Mouse (Mus musculus) brain, embryonic 18.5 days (tissue): ENCODE data around the gene Tnk2.
A peak's percentile ranks its signal among the peaks of the same experiment; 100 is the strongest.

Source experiments
- DNase-seq: peaks from one replicate; pipeline ENCODE4 v3.0.0-alpha.2; 2012; ENCODE audit warnings: low read depth, low spot score

Tnk2 gene

DNA sequence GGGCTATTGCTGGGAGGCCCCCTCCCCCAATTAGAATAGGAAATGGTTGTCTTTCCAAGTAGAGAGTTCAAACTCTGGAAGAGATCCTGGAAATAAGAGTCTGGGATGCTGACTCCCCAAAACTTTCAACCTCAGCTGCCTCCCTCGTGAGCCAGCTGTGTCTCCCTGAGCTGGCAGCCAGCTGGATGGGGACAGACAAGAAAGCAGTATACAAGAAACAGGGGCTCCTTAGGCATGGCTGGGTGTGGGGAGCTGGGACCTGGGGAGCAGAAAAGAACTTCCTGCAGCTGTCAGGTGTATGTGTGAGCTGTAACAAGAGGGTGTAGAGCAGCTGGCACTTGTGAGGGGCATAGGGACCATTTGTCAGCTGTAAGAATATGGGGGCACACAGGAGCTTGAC is 16.4 kb downstream of the Tnk2 start:
- no peak for DNase-seq

- DNase-seq = peak; percentile 56
Observed at GRCm38 (mm10) chr16:32660557-32661321, 17.1 kb downstream of the Tnk2 start.

GRCm38 (mm10) chr16:32661493-32661921 is 17.8 kb downstream of the Tnk2 start:
- DNase-seq = no peak

GRCm38 (mm10) chr16:32662372-32662771 is 18.7 kb downstream of the Tnk2 start:
- no peak for DNase-seq

- no peak for DNase-seq
Observed at GRCm38 (mm10) chr16:32663231-32663858, 19.7 kb downstream of the Tnk2 start.

GRCm38 (mm10) chr16:32664211-32664610 is 20.5 kb downstream of the Tnk2 start:
- no peak for DNase-seq

DNA sequence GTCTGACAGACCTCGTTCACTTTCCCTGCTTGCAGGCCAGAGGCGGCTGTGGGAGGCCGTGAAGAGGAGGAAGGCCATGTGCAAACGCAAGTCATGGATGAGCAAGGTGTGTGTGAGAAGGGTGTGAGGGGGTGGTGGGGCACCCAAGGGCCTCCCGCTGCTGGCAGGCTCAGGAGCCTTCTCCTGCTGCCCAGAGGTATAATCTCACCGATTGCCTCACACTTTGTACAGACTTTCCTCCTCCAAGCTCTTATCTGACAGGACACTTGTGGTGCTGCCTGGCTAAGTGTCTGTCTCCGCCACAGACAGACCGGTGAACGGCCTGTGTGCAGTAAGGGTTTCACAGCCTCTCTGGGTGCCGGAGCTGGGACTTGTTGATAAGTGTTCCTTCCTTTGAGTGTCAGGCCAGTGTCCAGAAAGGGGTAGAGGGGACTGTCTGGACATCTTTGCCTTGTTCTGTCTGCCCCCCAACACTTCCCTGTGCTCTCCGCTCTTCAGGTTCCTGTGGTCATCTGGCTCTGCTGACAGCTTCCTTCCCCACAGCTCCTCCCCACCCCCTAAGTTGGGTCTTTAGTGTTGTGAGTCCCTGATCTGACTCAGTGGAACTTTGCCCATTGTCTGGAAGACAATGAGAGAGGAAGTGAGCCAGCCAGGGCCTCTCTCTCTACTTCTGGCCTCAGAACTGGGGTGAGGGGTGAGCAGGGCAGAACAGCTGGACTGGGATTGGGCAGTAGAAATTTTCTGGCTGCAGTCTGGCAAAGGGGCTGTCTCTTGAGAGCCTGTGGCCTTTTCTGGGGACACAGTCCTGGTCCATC is 22.4 kb downstream of the Tnk2 start:
- DNase-seq = no peak

DNA sequence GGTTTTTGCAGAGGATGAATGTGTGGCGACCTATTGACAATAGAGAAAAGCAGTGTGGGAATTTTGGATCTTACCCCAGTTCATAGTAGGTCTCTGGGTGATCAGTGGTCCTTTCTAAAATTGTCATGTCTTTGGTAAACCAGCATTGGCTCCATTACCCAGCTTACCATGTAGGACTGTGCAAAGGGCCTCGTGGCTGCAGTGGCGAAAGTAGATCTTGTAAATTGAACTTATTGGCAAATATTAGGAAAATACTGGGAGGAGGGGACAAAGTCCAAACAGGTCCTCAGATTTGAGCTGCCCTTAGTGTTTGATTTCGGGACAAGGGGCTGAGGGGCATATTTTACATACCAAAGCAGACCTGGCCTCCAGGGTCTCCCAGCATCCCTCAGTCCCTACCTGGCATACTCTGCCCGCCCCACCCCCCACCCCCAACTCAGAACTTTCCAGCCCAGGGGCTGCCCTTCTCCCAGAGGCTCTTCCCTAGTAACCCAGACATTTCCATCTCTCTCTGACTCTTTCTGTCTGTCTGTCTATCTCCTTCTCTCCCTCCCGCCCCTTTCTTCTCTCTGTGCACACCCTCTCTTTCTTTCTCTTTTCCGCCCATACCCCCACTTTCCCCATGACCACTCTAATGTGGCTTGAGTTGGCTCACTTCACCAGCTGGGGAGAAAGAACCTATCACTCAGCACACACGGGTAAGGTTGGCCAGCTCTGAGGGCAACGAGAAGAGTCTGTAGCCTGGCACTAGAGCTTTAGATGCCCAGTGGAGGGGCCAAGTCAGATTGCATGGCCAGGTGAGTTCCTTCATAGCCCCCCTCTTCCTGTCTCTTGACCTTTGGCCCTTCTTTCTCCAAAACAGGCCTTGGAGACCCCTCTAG is 23.2 kb downstream of the Tnk2 start:
- no peak for DNase-seq

- DNase-seq = no peak
Observed at GRCm38 (mm10) chr16:32667552-32667872, 23.8 kb downstream of the Tnk2 start.

GRCm38 (mm10) chr16:32668030-32668429 is 24.4 kb downstream of the Tnk2 start:
- DNase-seq = no peak

DNA sequence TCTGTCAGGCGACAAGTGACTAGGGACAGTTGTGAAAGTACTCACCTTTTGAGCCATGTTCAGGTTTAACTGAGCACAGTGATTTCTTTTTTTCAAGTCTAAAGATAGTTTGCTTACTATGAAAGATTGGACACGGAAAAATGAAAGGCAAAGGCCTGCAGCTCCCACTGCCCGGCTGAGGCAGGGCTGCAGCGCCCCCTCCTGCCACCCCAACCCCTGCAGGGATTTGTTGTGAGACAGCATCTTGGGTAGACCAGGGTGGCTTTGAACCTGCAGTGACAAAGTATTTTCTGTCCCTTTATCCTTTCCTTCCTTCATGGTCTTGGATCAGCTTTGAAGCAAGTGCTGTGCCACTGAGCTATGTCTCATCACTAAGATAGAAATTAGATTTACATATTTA is 24.8 kb downstream of the Tnk2 start:
- DNase-seq = no peak

- no peak for DNase-seq
Observed at GRCm38 (mm10) chr16:32669243-32669642, 25.6 kb downstream of the Tnk2 start.

DNA sequence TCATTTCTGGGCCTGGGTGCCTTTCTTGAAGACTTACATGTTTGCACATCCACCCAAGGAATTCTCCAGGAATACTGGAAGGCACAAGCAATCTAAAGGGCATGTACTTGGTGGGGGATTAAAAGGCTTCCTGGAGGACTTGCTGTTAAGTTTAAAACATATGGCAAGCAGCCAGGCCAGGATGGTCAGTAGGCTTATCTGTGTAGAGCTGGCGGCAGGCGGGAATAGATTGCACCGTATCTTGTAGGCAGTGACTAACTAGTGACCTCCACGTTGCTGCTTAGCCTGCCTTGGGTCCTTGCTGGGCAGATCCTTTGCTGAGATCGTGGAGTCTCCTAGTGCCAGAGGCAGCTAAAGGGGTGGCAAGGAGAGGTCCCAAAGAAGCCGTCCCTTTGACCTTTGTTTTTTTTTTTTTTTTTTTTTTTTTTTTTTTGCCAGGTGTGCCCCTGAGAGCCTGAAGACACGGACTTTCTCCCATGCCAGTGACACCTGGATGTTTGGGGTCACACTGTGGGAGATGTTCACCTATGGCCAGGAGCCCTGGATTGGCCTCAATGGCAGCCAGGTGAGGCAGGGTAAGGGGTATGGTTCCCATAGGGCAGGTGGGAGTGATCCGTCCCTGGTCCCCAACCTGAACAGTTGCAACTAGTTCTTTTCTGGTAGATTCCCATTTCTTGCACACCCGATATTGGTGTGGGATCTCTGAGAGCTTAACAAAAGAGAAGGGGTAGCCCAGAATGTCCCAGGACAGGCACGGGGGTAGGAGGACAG is 26.9 kb downstream of the Tnk2 start:
- DNase-seq = no peak

- no peak for DNase-seq
Observed at GRCm38 (mm10) chr16:32671206-32671887, 27.7 kb downstream of the Tnk2 start.

GRCm38 (mm10) chr16:32672250-32672649 is 28.6 kb downstream of the Tnk2 start:
- no peak for DNase-seq

DNA sequence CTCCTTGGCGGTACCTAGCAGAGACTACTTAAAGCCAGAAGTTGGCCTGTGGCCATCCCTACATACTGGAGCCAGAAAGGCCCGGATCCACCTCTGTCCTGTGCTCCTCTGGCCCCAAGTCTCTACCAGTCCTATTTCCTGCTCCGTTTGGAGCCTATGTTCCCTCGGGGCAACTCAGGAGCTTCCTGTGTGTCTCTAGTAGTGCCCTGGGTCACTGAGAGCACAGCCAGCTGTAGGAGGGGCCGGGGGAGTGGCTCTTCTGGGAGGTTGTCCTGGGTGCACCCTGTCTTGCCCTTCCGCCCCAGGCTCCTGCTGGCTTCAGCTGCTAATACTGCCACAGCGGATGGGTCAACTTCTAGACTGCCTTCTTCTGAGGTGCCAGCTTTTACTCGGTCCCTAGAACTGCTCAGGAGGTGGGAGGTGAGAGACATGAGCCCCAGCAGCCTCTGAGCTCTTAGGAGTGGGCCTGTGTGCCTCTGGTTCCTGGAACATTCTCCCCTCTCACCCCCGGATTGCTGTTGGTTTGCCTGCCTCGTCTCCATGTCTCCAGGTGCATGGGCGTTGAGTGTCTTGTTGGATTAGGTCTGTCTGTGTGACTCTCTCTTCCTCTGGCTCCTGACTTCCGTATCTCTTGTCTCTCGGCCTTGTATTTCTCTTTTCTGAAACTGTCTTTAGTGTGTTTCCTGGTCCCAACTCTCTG is 29.3 kb downstream of the Tnk2 start:
- no peak for DNase-seq

DNA sequence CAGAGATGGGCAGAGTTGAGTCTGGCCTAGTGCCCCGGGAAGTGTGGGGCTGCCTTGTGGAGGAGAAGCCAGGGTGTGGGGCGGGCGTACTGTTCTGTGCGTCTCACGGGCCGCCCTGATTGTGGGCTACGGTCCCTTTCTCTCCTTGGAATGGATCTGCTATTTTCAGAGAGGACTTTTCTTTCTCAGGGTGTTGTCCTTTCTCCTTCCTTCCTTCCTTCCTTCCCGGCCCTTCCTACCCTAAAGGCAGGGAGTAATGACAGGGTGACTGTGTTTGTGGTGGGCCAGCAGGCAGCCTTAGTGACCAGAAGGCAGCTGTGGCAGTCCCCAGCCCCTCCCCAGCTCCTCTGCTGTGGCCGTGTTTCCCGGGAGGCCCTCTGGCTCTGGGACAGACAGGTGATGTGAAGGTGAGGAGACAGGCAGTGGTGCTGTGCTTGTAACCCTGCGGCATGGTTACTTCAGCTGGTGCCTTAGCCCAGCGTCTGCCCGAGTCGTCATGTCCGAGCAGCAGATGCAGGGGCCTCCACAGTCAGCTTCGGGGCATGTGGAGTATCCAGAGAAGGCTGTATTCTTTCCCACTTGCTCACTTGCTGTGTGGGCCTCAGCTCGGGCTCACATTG is 30.6 kb downstream of the Tnk2 start:
- DNase-seq = no peak

DNA sequence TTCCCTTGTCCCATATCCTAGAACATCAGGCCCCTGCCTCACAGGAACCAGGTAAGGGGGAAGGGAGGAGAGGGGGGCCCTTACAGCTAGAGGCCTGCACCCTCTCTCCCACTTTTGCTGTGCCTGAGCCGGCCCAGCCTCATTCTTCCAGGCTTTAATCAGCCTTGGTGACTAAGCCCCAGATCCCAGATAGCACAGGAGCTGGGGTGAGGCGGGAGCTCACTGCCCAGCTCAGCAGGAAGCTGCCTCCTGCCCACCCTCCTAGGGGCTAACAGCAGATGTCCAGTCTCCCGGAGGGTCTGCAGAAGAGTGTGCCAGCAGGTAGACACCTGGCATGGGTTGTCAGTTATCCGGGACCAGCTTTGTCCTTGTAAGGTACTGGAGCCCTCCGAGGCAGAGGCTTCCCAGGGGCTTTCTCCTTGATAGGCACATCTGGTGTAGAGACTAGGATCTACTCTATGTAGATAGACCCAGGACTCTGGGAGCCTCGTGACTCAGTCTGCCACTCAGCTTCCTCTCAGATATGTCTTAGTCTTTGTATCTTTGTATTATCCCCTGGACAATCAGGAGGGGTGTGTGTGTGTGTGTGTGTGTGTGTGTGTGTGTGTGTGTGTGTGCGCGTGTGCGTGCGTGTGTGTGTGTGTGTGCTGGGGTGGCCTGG is 33.5 kb downstream of the Tnk2 start:
- no peak for DNase-seq

GRCm38 (mm10) chr16:32677903-32678302 is 34.2 kb downstream of the Tnk2 start:
- DNase-seq = no peak
